Mouse (Mus musculus) CH12.LX (cell line): ENCODE data around the gene Dtd1. TPM values are rescaled to one million over a fixed set of nuclear protein-coding genes. Genes with fewer than 3 reads are reported as not detected.
A peak's percentile ranks its signal among the peaks of the same experiment; 100 is the strongest.

ENCODE experiments used
- DNase-seq: peaks from one replicate; pipeline ENCODE4 v3.0.0-alpha.2; 2013; ENCODE audit errors: extremely low read depth
- H3K27ac ChIP-seq: 2 replicates; pipeline ENCODE4 v1.5.1; 2012; ENCODE audit warnings: low read depth, mild to moderate bottlenecking, control low read depth, moderate library complexity; ENCODE audit not compliant: insufficient read depth
- H3K27me3 ChIP-seq: replicated peaks from 2 replicates; pipeline ENCODE3; 2012; ENCODE audit warnings: inconsistent platforms
- H3K36me3 ChIP-seq, 2 experiments: replicated peaks in 1 of 2; 2 replicates each; pipeline versions ENCODE3 to v1.6.1; 2012; ENCODE audit warnings: inconsistent platforms in 1 of 2, low read length in 1 of 2, mild to moderate bottlenecking in 1 of 2, mixed read lengths in 1 of 2, moderate library complexity in 1 of 2; ENCODE audit not compliant: control insufficient read depth in 1 of 2, insufficient read depth in 1 of 2
- H3K4me1 ChIP-seq, 2 experiments: 2 replicates each; pipeline ENCODE4 v1.6.1; 2012; ENCODE audit warnings: inconsistent platforms in 1 of 2, moderate library complexity in 1 of 2; ENCODE audit not compliant: insufficient read depth in 2 of 2, control insufficient read depth in 1 of 2
- H3K4me2 ChIP-seq: 2 replicates; pipeline ENCODE4 v1.6.1; 2012; ENCODE audit warnings: low read depth, mild to moderate bottlenecking, control low read depth; ENCODE audit not compliant: poor library complexity, insufficient read depth, severe bottlenecking
- H3K4me3 ChIP-seq, 3 experiments: fragments of 150-350 bp in 1 of 3; sonication (generic) in 1 of 3; replicated peaks in 1 of 3; 2 replicates each; pipeline versions ENCODE3 to v1.5.1; 2011 to 2012; ENCODE audit warnings: low read depth in 2 of 3, low read length in 2 of 3, mild to moderate bottlenecking in 2 of 3, moderate library complexity in 2 of 3, control low read depth in 1 of 3, improper control_type of control experiment in 1 of 3, inconsistent platforms in 1 of 3, mixed read lengths in 1 of 3; ENCODE audit not compliant: poor library complexity in 1 of 3
- H3K79me2 ChIP-seq: replicated peaks from 2 replicates; pipeline ENCODE4 v1.6.1; 2012; ENCODE audit warnings: mild to moderate bottlenecking, moderate library complexity; ENCODE audit not compliant: control insufficient read depth, poor library complexity, insufficient read depth, severe bottlenecking; ENCODE audit errors: extremely low read depth
- H3K9ac ChIP-seq: 2 replicates; pipeline ENCODE4 v1.6.1; 2012; ENCODE audit warnings: low read depth, mild to moderate bottlenecking, control low read depth, moderate library complexity; ENCODE audit not compliant: insufficient read depth
- H3K9me3 ChIP-seq: replicated peaks from 2 replicates; pipeline ENCODE3; 2012; ENCODE audit warnings: low read length, inconsistent platforms, mixed read lengths
- BHLHE40 ChIP-seq: IDR thresholded peaks from 2 replicates; pipeline ENCODE4 v1.6.1; 2011; ENCODE audit warnings: mild to moderate bottlenecking, low read depth, low read length, improper control_type of control experiment
- CHD2 ChIP-seq: IDR thresholded peaks from 2 replicates; pipeline ENCODE4 v1.6.1; 2011; ENCODE audit warnings: low read length, improper control_type of control experiment
- EP300 ChIP-seq: IDR thresholded peaks from 2 replicates; pipeline ENCODE4 v1.6.1; 2011; ENCODE audit warnings: low read length, improper control_type of control experiment
- HCFC1 ChIP-seq: IDR thresholded peaks from 2 replicates; pipeline ENCODE4 v1.6.1; 2012; ENCODE audit warnings: low read depth, mild to moderate bottlenecking, inconsistent platforms, low read length, improper control_type of control experiment
- IRF4 ChIP-seq: IDR thresholded peaks from 2 replicates; pipeline ENCODE4 v1.6.1; 2014; ENCODE audit warnings: low read depth, mild to moderate bottlenecking, inconsistent platforms, low read length, improper control_type of control experiment
- KAT2A ChIP-seq: IDR thresholded peaks from 2 replicates; pipeline ENCODE4 v1.6.1; 2012; ENCODE audit warnings: low read length, improper control_type of control experiment, inconsistent platforms; ENCODE audit not compliant: insufficient replicate concordance
- MAFK ChIP-seq: IDR thresholded peaks from 2 replicates; pipeline ENCODE4 v1.6.1; 2011; ENCODE audit warnings: low read length, improper control_type of control experiment; ENCODE audit not compliant: insufficient replicate concordance
- MAZ ChIP-seq: IDR thresholded peaks from 2 replicates; pipeline ENCODE4 v1.6.1; 2012; ENCODE audit warnings: low read depth, mild to moderate bottlenecking, inconsistent platforms, low read length, improper control_type of control experiment, moderate library complexity
- MYC ChIP-seq: IDR thresholded peaks from 2 replicates; pipeline ENCODE4 v1.6.1; 2011; ENCODE audit warnings: low read depth, mild to moderate bottlenecking, improper control_type of control experiment, low read length
- PAX5 ChIP-seq: IDR thresholded peaks from 2 replicates; pipeline ENCODE4 v1.6.1; 2012; ENCODE audit warnings: low read length, inconsistent platforms, mixed read lengths
- POLR2A ChIP-seq: IDR thresholded peaks from 2 replicates; pipeline ENCODE4 v1.6.1; 2011; ENCODE audit warnings: low read depth, mild to moderate bottlenecking, improper control_type of control experiment, low read length
- POLR2AphosphoS2 ChIP-seq: IDR thresholded peaks from 2 replicates; pipeline ENCODE4 v1.6.1; 2011; ENCODE audit warnings: low read depth, low read length, improper control_type of control experiment
- ZC3H11A ChIP-seq: IDR thresholded peaks from 2 replicates; pipeline ENCODE4 v1.6.1; 2012; ENCODE audit warnings: low read depth, mild to moderate bottlenecking, inconsistent platforms, low read length, improper control_type of control experiment
- ZKSCAN1 ChIP-seq: IDR thresholded peaks from 2 replicates; pipeline ENCODE4 v1.6.1; 2012; ENCODE audit warnings: low read depth, inconsistent platforms, low read length, improper control_type of control experiment, borderline replicate concordance
- dilution Hi-C: fragments of 300-500 bp; cut with MboI; formaldehyde crosslinking; loops from 2 replicates; pipeline ENCODE4 v1.14.3; 2020; ENCODE audit warnings: low sequenced_read_pairs; ENCODE audit not compliant: extremely low pct_unique_long_range_greater_than_20kb, extremely low pct_ligation_motif_present
- in situ Hi-C: fragments of 300-500 bp; cut with MboI; formaldehyde crosslinking; loops from 3 replicates; pipeline ENCODE4 v1.14.3; 2019; ENCODE audit warnings: low sequenced_read_pairs, low pct_ligation_motif_present, low pct_unique_long_range_greater_than_20kb, mixed read lengths
- polyA plus RNA-seq: library from polyadenylated mRNA; unstranded; fragments of >175 nt; gene quantifications from 2 replicates; pipeline ENCODE4 v1.2.1, GENCODE M21; 2012; ENCODE audit warnings: low read depth; ENCODE audit not compliant: insufficient read length
- total RNA-seq, 2 experiments: library from RNA; depleted of rRNA; stranded (reverse); fragments of 300-350 nt in 1 of 2; fragments of >200 nt in 1 of 2; gene quantifications; 2 replicates each; pipeline ENCODE4 v1.2.3; 2012 to 2014

Dtd1 gene
- total and polyA plus RNA-seq, 3 experiments, result 42.7 to 47.8 (median 43.3) TPM

DNA sequence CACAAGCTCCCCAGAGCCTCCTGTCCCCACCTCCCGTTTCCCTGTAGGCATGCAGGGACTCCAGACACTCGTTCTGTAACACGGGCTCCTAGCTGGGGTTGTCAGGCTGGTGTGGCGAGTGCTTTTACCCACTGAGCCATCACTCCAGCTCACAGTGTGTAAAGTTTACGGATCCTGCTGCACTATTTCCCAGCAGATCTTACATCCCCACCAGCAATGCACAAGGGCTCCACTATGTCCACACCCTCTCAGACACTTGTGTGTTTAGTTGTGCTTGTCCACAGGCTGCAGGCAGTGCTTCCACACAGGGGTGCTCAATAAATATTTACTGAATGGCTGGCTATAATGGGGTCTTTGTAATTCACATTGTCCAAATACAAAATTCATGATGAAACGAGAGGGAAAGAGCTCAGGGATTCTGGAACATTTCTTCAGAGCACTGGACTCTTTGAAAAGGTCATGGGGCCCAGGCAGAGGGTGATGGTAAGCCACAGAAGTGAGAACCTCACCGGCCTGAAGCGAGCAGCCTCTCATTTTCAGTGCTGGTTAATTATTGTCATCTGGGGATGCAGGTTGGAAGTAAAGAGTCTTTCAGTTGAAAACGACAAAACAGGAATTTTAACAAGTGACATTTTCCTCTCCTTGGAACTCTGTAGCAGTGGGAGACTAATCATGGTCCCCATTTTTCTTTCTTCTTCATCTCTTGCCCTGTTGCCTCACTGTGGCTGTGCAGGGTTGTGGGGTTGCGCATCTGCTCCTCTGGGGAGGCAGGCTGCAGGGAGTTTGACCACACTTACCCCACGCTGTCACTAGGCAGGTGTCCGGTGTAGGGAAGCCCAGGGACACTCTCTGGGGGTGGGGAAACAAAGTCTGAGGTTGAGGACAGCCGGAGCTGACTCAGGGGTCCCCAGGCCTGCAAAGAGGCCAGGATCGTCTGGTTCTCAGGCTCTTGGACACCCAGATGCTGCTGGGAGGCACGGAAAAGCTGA, 208.4 kb downstream of the Dtd1 start:
- TF ChIP-seq BHLHE40 (no peak), POLR2A (no peak), POLR2AphosphoS2 (no peak), CHD2 (no peak), ZC3H11A (no peak), MYC (no peak), ZKSCAN1 (no peak), HCFC1 (no peak), MAZ (no peak), EP300 (no peak), PAX5 (no peak), KAT2A (no peak), MAFK (no peak), IRF4 (no peak)
- H3K4me1 ChIP-seq, result peaks cover 5 to 22% of the 10 kb centered on the region in 2 experiments
- no peak overlapping the region for H3K4me3 ChIP-seq
- H3K27ac ChIP-seq, result no peak overlapping the region
- H3K79me2 ChIP-seq, result no peaks in the 10 kb centered on the region
- dilution Hi-C loops (no loop called here), in situ Hi-C loops (no loop called here)
- H3K9ac ChIP-seq, result no peak overlapping the region
- DNase-seq, result no peak
- no peaks in the 10 kb centered on the region for H3K36me3 ChIP-seq
- H3K27me3 ChIP-seq, result no peaks in the 10 kb centered on the region
- peak overlapping the region; percentile 25 for H3K4me2 ChIP-seq
- no peaks in the 10 kb centered on the region for H3K9me3 ChIP-seq

Other genes starting within 250 kb of the Dtd1 start
- gene Kat14, start 230.9 kb upstream of the Dtd1 start, total RNA-seq (2012; rRNA removed), result 25.7 and 30.9 TPM in 2 replicates
- 24.3 and 25.9 TPM in 2 replicates for gene Kat14, start 230.9 kb upstream of the Dtd1 start, total RNA-seq (2014; rRNA removed)
- 54.4 and 56.2 TPM in 2 replicates for gene Kat14, start 230.9 kb upstream of the Dtd1 start, polyA plus RNA-seq
- gene Pet117, start 230.9 kb upstream of the Dtd1 start, total RNA-seq (2012; rRNA removed), result not detected in 2 replicates
- not detected in 2 replicates for gene Pet117, start 230.9 kb upstream of the Dtd1 start, total RNA-seq (2014; rRNA removed)
- gene Pet117, start 230.9 kb upstream of the Dtd1 start, polyA plus RNA-seq, result 12.3 and 14.5 TPM in 2 replicates
- 0.04 and 0.08 TPM in 2 replicates for gene Dzank1, start 72.5 kb upstream of the Dtd1 start, total RNA-seq (2012; rRNA removed)
- gene Dzank1, start 72.5 kb upstream of the Dtd1 start, total RNA-seq (2014; rRNA removed), result 0.04 and 0.08 TPM in 2 replicates
- 0.29 and 0.34 TPM in 2 replicates for gene Dzank1, start 72.5 kb upstream of the Dtd1 start, polyA plus RNA-seq
- gene Polr3f, start 72.2 kb upstream of the Dtd1 start, total RNA-seq (2012; rRNA removed), result 15.8 and 18.5 TPM in 2 replicates
- gene Polr3f, start 72.2 kb upstream of the Dtd1 start, total RNA-seq (2014; rRNA removed), result 28.5 and 31.9 TPM in 2 replicates
- gene Polr3f, start 72.2 kb upstream of the Dtd1 start, polyA plus RNA-seq, result 20.2 and 23.2 TPM in 2 replicates
- gene Rbbp9, start 49.0 kb upstream of the Dtd1 start, total RNA-seq (2012; rRNA removed), result 0.13 and 0.17 TPM in 2 replicates
- 0.42 and 0.57 TPM in 2 replicates for gene Rbbp9, start 49.0 kb upstream of the Dtd1 start, total RNA-seq (2014; rRNA removed)
- 0.11 and 0.14 TPM in 2 replicates for gene Rbbp9, start 49.0 kb upstream of the Dtd1 start, polyA plus RNA-seq
- gene Sec23b, start 43.7 kb upstream of the Dtd1 start, total RNA-seq (2012; rRNA removed), result 98.5 and 110 TPM in 2 replicates
- 99.0 and 103 TPM in 2 replicates for gene Sec23b, start 43.7 kb upstream of the Dtd1 start, total RNA-seq (2014; rRNA removed)
- 77.7 and 95.4 TPM in 2 replicates for gene Sec23b, start 43.7 kb upstream of the Dtd1 start, polyA plus RNA-seq
- gene Smim26, start 5.8 kb upstream of the Dtd1 start, total RNA-seq (2012; rRNA removed), result 34.7 and 36.1 TPM in 2 replicates
- gene Smim26, start 5.8 kb upstream of the Dtd1 start, total RNA-seq (2014; rRNA removed), result 59.7 and 69.6 TPM in 2 replicates
- gene Smim26, start 5.8 kb upstream of the Dtd1 start, polyA plus RNA-seq, result 30.0 and 35.0 TPM in 2 replicates
- not detected in 2 replicates for gene Scp2d1, start 223.8 kb downstream of the Dtd1 start, total RNA-seq (2012; rRNA removed)
- gene Scp2d1, start 223.8 kb downstream of the Dtd1 start, total RNA-seq (2014; rRNA removed), result not detected in 2 replicates
- gene Scp2d1, start 223.8 kb downstream of the Dtd1 start, polyA plus RNA-seq, result not detected in 2 replicates